ENCODE assay signal across 8 mouse cellular contexts in genomic region chr17:3446191-3446950, GRCm38 (mm10).
DNase-seq lines count a peak whose midpoint lies in the region; ATAC-seq lines count a peak whose summit lies in the region.

No protein-coding gene starts in this region.

- no peaks in the 10 kb centered on the region for H3K9me3 ChIP-seq in midbrain, embryonic 11.5 days (ENCODE audit: control insufficient read depth, low read length)
- H3K9me3 ChIP-seq in midbrain, embryonic 10.5 days (replicated peaks): no peaks in the 10 kb centered on the region
- H3K9me3 ChIP-seq in embryonic facial prominence, embryonic 14.5 days (ENCODE audit: control insufficient read depth, low read length): no peaks in the 10 kb centered on the region

- H3K36me3 ChIP-seq in midbrain, embryonic 11.5 days (ENCODE audit: control insufficient read depth, insufficient read depth, low read length): no peaks in the 10 kb centered on the region
- no peaks in the 10 kb centered on the region for H3K36me3 ChIP-seq in midbrain, embryonic 10.5 days
- H3K36me3 ChIP-seq in embryonic facial prominence, embryonic 14.5 days (ENCODE audit: control insufficient read depth, insufficient read depth, low read length): peaks cover 15% of the 10 kb centered on the region

- no peak overlapping the region for H3K4me2 ChIP-seq in midbrain, embryonic 11.5 days
- no peak overlapping the region for H3K4me2 ChIP-seq in embryonic facial prominence, embryonic 14.5 days (ENCODE audit: low read depth, low read length)

- DNase-seq in cerebellum, postnatal 10 days: peak; percentile 66 to 85
- no peak for DNase-seq in cerebellum, adult 9-11 months
- DNase-seq in midbrain, embryonic 11.5 days (ENCODE audit: low spot score, missing footprints): peak; percentile 83
- DNase-seq in midbrain, embryonic 10.5 days (ENCODE audit: low spot score): no peak
- DNase-seq in embryonic facial prominence, embryonic 14.5 days (ENCODE audit: low spot score): peak; percentile 67
- DNase-seq in large intestine, adult 2 months (ENCODE audit: low read depth, low spot score): peak; percentile 31
- DNase-seq in B cell, adult 2 months: no peak
- no peak for DNase-seq in ovary, adult 18-20 months (ENCODE audit: low spot score)

- no peak overlapping the region for H3K27ac ChIP-seq in midbrain, embryonic 11.5 days (ENCODE audit: low read depth, low read length)
- no peak overlapping the region for H3K27ac ChIP-seq in midbrain, embryonic 10.5 days (replicated peaks)
- H3K27ac ChIP-seq in embryonic facial prominence, embryonic 14.5 days (replicated peaks; ENCODE audit: low read depth, low read length): no peak overlapping the region

- H3K27me3 ChIP-seq in midbrain, embryonic 11.5 days (ENCODE audit: control insufficient read depth, insufficient read depth, low read length): no peaks in the 10 kb centered on the region
- peaks cover 9% of the 10 kb centered on the region for H3K27me3 ChIP-seq in midbrain, embryonic 10.5 days (ENCODE audit: low read depth, poor library complexity, severe bottlenecking)
- H3K27me3 ChIP-seq in embryonic facial prominence, embryonic 14.5 days (replicated peaks; ENCODE audit: control insufficient read depth, insufficient read depth, low read length): no peaks in the 10 kb centered on the region

- no peaks in the 10 kb centered on the region for H3K4me1 ChIP-seq in midbrain, embryonic 11.5 days (ENCODE audit: control insufficient read depth, insufficient read depth, low read length)
- no peaks in the 10 kb centered on the region for H3K4me1 ChIP-seq in midbrain, embryonic 10.5 days
- H3K4me1 ChIP-seq in embryonic facial prominence, embryonic 14.5 days (ENCODE audit: control insufficient read depth, insufficient read depth, low read length): peaks cover 5% of the 10 kb centered on the region; the same call in 1 of the 2 replicates

- WGBS in midbrain, embryonic 11.5 days: 63% methylated on average over 8 of the region's 8 CpGs
- 64% methylated on average over 8 of the region's 8 CpGs for WGBS in midbrain, embryonic 10.5 days
- 48% methylated on average over 8 of the region's 8 CpGs for WGBS in embryonic facial prominence, embryonic 14.5 days
- 50% methylated on average over 8 of the region's 8 CpGs for WGBS in large intestine, adult 2 months

- H3K4me3 ChIP-seq in midbrain, embryonic 11.5 days (ENCODE audit: low read depth, low read length): no peak overlapping the region
- no peak overlapping the region for H3K4me3 ChIP-seq in midbrain, embryonic 10.5 days
- H3K4me3 ChIP-seq in embryonic facial prominence, embryonic 14.5 days (ENCODE audit: low read depth, low read length): no peak overlapping the region

- H3K9ac ChIP-seq in midbrain, embryonic 11.5 days (ENCODE audit: low read length): no peak overlapping the region
- no peak overlapping the region for H3K9ac ChIP-seq in embryonic facial prominence, embryonic 14.5 days (ENCODE audit: low read depth, low read length)

- ATAC-seq in midbrain, embryonic 11.5 days (ENCODE audit: low FRiP score): no peak
- no peak for ATAC-seq in embryonic facial prominence, embryonic 14.5 days (ENCODE audit: low read depth)

Comparison
In these comparisons a context has a peak if more than half of its experiments do, and no peak if none do; other contexts are left out.
1. DNase-seq: peak in cerebellum, postnatal 10 days (2 of 2), midbrain, embryonic 11.5 days (single experiment), embryonic facial prominence, embryonic 14.5 days (single experiment) and large intestine, adult 2 months (single experiment); none in cerebellum, adult 9-11 months (single experiment), midbrain, embryonic 10.5 days (single experiment), B cell, adult 2 months (0 of 2) and ovary, adult 18-20 months (single experiment).